Mouse (Mus musculus) stomach, embryonic 16.5 days (tissue): ENCODE results near the gene Camk2d. TPM values are rescaled to one million over a fixed set of nuclear protein-coding genes. Genes with fewer than 3 reads are reported as not detected.

Source experiments
- ATAC-seq: fragments of 200-750 bp; cut with Nextera tagmentation; 2 replicates; pipeline ENCODE4 v1.8.0; 2017; ENCODE audit warnings: moderate number of reproducible peaks, moderate TSS enrichment; ENCODE audit not compliant: insufficient read depth, low FRiP score
- H3K27ac ChIP-seq: fragments of 300-500 bp; sonication (generic); 2 replicates; pipeline ENCODE4 v1.5.1; 2014; ENCODE audit warnings: low read length
- H3K27me3 ChIP-seq: fragments of 300-500 bp; sonication (generic); 2 replicates; pipeline ENCODE4 v1.6.1; 2014; ENCODE audit warnings: low read length, control low read depth, mixed read lengths; ENCODE audit not compliant: control insufficient read depth, insufficient read depth
- H3K36me3 ChIP-seq: fragments of 300-500 bp; sonication (generic); 2 replicates; pipeline ENCODE4 v1.6.1; 2014; ENCODE audit warnings: low read length; ENCODE audit not compliant: control insufficient read depth, insufficient read depth
- H3K4me1 ChIP-seq: fragments of 300-500 bp; sonication (generic); 2 replicates; pipeline ENCODE4 v1.6.1; 2014; ENCODE audit warnings: low read length, control low read depth, mixed read lengths; ENCODE audit not compliant: control insufficient read depth, insufficient read depth
- H3K4me2 ChIP-seq: fragments of 300-500 bp; sonication (generic); 2 replicates; pipeline ENCODE4 v1.6.1; 2014; ENCODE audit warnings: low read depth, low read length, mixed read lengths
- H3K4me3 ChIP-seq: fragments of 300-500 bp; sonication (generic); replicated peaks from 2 replicates; pipeline ENCODE4 v1.5.1; 2014; ENCODE audit warnings: mild to moderate bottlenecking, low read length
- H3K9ac ChIP-seq: fragments of 300-500 bp; sonication (generic); 2 replicates; pipeline ENCODE4 v1.6.1; 2014; ENCODE audit warnings: low read length
- H3K9me3 ChIP-seq: fragments of 300-500 bp; sonication (generic); replicated peaks from 2 replicates; pipeline ENCODE4 v1.6.1; 2016; ENCODE audit warnings: low read length, control low read depth; ENCODE audit not compliant: control insufficient read depth
- WGBS: fragments of 180-500 bp; shearing (Covaris S2); extraction: QIAGEN DNeasy Blood & Tissue Kit; methylation state at CpG from one replicate; pipeline ENCODE4 v1.1.7; 2014; 5-methylcytosine and 5-hydroxymethylcytosine counted together
- polyA plus RNA-seq: library from polyadenylated mRNA; unstranded; fragments of >200 nt; fragmentation: Nextera tagmentation; extraction: Ambion mirVana; gene quantifications from 2 replicates; pipeline ENCODE4 v1.2.1, GENCODE M21; 2015

Camk2d gene
- polyA plus RNA-seq, 1 experiment from 2014 or later: 36.8 TPM

- no peak for ATAC-seq
- WGBS: 95% methylated on average over 1 of the region's 1 CpGs
These were observed 69.8 kb downstream of the Camk2d start for GRCm38 (mm10) chr3:126665866-126666265.

DNA sequence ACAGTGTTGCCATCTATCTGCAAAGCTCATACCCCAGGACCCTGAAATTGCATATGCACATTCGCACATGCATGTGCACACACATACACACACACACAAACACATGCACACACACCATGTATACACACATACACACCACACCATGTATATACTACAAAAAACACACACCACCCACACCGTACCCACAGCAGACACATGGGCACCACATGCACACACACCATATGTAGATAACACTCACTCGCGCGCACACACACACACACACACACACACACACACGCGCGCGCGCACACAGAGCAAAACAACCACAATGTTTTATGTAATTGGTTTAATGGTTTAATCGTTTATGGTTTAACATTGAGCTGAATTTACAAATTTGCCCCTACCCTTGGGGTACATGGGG lies 70.9 kb downstream of the Camk2d start:
- H3K4me2 ChIP-seq: no peak overlapping the region
- ATAC-seq: peak; percentile 26; the same call in 1 of the 2 replicates
- H3K4me3 ChIP-seq: no peak overlapping the region
- peak overlapping the region; percentile 74 for H3K27ac ChIP-seq
- no peaks in the 10 kb centered on the region for H3K9me3 ChIP-seq
- H3K27me3 ChIP-seq: no peaks in the 10 kb centered on the region
- WGBS: 91% methylated on average over 11 of the region's 11 CpGs
- H3K4me1 ChIP-seq: peaks cover 24% of the 10 kb centered on the region
- H3K9ac ChIP-seq: no peak overlapping the region
- no peaks in the 10 kb centered on the region for H3K36me3 ChIP-seq

More at GRCm38 (mm10) chr3:126665866-126666265, 69.8 kb downstream of the Camk2d start:
- Histone ChIP-seq H3K9ac (no peak overlapping the region), H3K36me3 (no peaks in the 10 kb centered on the region), H3K4me3 (no peak overlapping the region), H3K27me3 (no peaks in the 10 kb centered on the region), H3K4me2 (no peak overlapping the region), H3K27ac (no peak overlapping the region), H3K4me1 (peaks cover 21% of the 10 kb centered on the region), H3K9me3 (no peaks in the 10 kb centered on the region)

DNA sequence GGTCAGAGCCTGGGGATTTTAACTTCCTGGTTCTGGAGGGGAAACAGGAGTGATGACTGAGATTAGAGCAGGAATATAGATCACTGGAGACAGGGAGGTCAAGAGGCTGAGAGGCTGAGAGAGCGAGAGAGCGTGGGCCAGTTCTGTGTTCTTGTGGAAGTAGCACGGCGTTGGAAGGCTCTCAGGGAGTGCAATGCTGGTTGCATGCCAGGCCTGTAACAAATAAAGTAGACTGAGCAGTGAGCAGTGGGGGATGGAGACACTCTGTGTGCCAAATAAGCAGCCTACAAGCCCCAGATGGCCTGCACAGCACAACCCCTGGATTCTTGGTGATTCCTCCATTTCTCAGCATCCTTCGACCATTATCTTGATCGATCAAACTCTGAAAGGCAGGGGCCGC lies 71.3 kb downstream of the Camk2d start:
- Histone ChIP-seq H3K9ac (no peak overlapping the region), H3K36me3 (no peaks in the 10 kb centered on the region), H3K4me2 (no peak overlapping the region), H3K27me3 (no peaks in the 10 kb centered on the region), H3K4me3 (no peak overlapping the region), H3K4me1 (peaks cover 27% of the 10 kb centered on the region), H3K27ac (peak overlapping the region; percentile 74), H3K9me3 (no peaks in the 10 kb centered on the region)
- 41% methylated on average over 7 of the region's 7 CpGs for WGBS
- ATAC-seq: peak; percentile 85

DNA sequence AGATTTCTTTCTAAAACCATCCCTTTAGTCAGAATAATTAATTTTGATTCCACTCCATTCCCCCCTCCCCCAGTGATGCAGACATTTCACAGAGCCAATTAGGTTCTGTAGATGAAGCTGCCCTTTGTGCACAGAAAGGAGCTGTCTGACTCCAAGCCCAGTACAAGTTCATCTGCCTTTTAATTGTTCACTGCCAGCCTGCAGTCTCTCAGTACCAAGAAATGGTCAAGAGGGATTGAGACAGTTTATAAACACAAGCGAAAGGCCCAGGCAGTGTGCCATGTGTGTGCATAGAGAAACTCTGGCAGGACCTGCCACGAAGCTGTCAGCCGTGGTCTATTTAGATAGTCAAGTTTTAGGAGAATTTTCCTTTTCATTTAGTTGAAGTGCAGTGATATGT lies 72.0 kb downstream of the Camk2d start:
- 35% methylated on average over 3 of the region's 3 CpGs for WGBS
- Histone ChIP-seq H3K27ac (peak overlapping the region; percentile 44), H3K4me1 (peaks cover 29% of the 10 kb centered on the region), H3K27me3 (no peaks in the 10 kb centered on the region), H3K4me3 (no peak overlapping the region), H3K9me3 (no peaks in the 10 kb centered on the region), H3K4me2 (no peak overlapping the region), H3K9ac (no peak overlapping the region), H3K36me3 (no peaks in the 10 kb centered on the region)
- peak; percentile 55; the same call in 1 of the 2 replicates for ATAC-seq

- no peak overlapping the region for H3K9ac ChIP-seq
- H3K27ac ChIP-seq: peak overlapping the region; percentile 44; the same call in 1 of the 2 replicates
- no peaks in the 10 kb centered on the region for H3K27me3 ChIP-seq
- 39% methylated on average over 10 of the region's 10 CpGs for WGBS
- H3K4me2 ChIP-seq: no peak overlapping the region
- H3K36me3 ChIP-seq: no peaks in the 10 kb centered on the region
- no peak overlapping the region for H3K4me3 ChIP-seq
- H3K9me3 ChIP-seq: no peaks in the 10 kb centered on the region
- peaks cover 29% of the 10 kb centered on the region for H3K4me1 ChIP-seq
- no peak for ATAC-seq
These were observed 72.6 kb downstream of the Camk2d start for GRCm38 (mm10) chr3:126668692-126669091.

DNA sequence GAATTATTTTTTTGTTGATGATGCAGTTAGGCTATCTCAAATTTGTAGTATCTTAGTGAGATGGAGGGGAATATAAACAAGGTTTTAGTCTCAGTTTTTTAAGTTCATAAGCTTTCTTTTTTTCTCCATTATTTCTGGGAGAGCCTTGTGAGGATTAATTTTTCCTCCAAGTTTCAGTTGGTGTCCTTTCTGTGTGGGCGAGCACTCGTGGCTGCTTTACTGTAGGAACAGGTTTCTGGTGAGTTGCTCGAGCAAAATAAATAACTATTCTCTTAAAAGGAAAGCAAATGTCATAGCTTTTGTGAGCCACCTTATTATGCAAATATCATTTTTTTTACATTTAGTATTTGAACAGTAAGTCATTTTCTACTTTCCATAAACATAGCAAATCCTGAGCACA lies 74.3 kb downstream of the Camk2d start:
- ATAC-seq: no peak
- H3K4me1 ChIP-seq: peaks cover 29% of the 10 kb centered on the region
- no peak overlapping the region for H3K4me3 ChIP-seq
- no peak overlapping the region for H3K4me2 ChIP-seq
- H3K36me3 ChIP-seq: no peaks in the 10 kb centered on the region
- no peaks in the 10 kb centered on the region for H3K9me3 ChIP-seq
- H3K27me3 ChIP-seq: no peaks in the 10 kb centered on the region
- H3K27ac ChIP-seq: no peak overlapping the region
- 68% methylated on average over 3 of the region's 3 CpGs for WGBS
- no peak overlapping the region for H3K9ac ChIP-seq

DNA sequence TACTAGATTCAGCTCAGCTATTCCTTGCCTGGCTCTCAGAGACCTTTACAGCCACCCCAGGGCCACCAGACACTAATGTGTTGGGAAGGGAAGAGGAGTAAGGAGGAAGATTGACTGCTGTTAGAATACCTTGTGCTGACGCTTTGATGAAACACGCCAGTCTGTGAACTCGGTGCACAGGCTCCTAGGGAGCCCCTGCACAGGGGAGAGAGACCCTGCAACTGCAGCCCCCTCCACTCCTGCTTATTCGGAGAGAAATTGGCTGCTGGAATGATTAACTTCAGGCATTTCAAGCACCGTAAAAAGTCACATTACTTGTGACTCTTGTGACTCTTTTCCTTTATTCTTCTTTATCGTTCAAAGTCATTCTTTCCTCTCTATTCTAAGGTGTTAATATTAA lies 75.2 kb downstream of the Camk2d start:
- Histone ChIP-seq H3K4me3 (no peak overlapping the region), H3K9me3 (no peaks in the 10 kb centered on the region), H3K4me1 (peaks cover 29% of the 10 kb centered on the region), H3K27me3 (no peaks in the 10 kb centered on the region), H3K27ac (no peak overlapping the region), H3K9ac (no peak overlapping the region), H3K36me3 (no peaks in the 10 kb centered on the region), H3K4me2 (no peak overlapping the region)
- no peak for ATAC-seq
- WGBS: 60% methylated on average over 6 of the region's 6 CpGs

DNA sequence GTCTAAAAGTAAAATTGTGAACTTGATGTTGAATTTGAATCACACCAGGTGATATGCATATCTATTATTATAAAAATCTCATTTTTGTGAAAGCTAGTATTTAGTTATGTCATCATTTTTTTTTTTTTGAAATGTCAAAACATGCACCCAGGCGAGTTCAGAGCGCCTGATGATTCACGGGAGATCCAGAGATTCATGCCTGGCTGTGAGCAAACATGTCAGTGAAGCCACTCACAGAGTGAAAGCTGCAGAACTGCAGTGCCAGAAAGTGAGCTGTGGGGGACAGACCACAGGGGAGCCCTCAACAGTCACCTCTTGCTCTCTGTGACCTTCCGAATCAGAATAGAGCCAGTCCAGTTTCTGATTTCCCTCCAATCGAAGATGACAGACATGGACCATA lies 84.9 kb downstream of the Camk2d start:
- Histone ChIP-seq H3K4me3 (no peak overlapping the region), H3K36me3 (no peaks in the 10 kb centered on the region), H3K27ac (no peak overlapping the region), H3K9me3 (no peaks in the 10 kb centered on the region), H3K4me1 (no peaks in the 10 kb centered on the region), H3K4me2 (no peak overlapping the region), H3K27me3 (no peaks in the 10 kb centered on the region), H3K9ac (no peak overlapping the region)
- 73% methylated on average over 5 of the region's 5 CpGs for WGBS
- no peak for ATAC-seq

GRCm38 (mm10) chr3:126681996-126682395 lies 85.9 kb downstream of the Camk2d start:
- no peak overlapping the region for H3K4me3 ChIP-seq
- ATAC-seq: no peak
- H3K9me3 ChIP-seq: no peaks in the 10 kb centered on the region
- no peaks in the 10 kb centered on the region for H3K27me3 ChIP-seq
- H3K9ac ChIP-seq: no peak overlapping the region
- no peak overlapping the region for H3K27ac ChIP-seq
- WGBS: 64% methylated on average over 4 of the region's 4 CpGs
- 0 out of 2 replicates have a peak, but pooled peaks cover under 1% of the 10 kb centered on the region for H3K4me1 ChIP-seq
- H3K4me2 ChIP-seq: no peak overlapping the region
- H3K36me3 ChIP-seq: no peaks in the 10 kb centered on the region

DNA sequence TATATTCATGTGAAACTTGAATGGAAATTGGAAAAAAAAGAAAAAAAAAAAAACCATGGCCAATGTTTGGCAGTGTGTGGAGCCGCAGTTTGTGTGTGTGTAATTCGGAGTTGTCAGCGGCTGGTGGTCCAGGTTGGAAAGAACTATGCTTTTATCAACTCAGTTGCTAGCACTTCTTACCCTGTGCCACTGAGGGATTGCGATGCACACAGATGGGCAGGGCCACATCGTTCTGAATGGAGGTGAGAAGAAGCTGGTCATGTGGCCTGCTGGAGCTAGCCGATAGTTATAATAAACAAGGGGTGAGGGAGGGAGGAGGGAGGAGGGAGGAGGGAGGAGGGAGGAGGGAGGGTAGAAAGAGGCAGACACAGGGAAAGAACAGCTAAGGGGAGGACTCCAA lies 89.3 kb downstream of the Camk2d start:
- H3K36me3 ChIP-seq: no peaks in the 10 kb centered on the region
- no peak overlapping the region for H3K27ac ChIP-seq
- no peak overlapping the region for H3K9ac ChIP-seq
- H3K9me3 ChIP-seq: no peaks in the 10 kb centered on the region
- no peak overlapping the region for H3K4me2 ChIP-seq
- no peaks in the 10 kb centered on the region for H3K27me3 ChIP-seq
- H3K4me3 ChIP-seq: no peak overlapping the region
- WGBS: 69% methylated on average over 5 of the region's 6 CpGs
- no peak for ATAC-seq
- H3K4me1 ChIP-seq: 0 out of 2 replicates have a peak, but pooled peaks cover 2% of the 10 kb centered on the region
